Mouse (Mus musculus): ENCODE results near the gene Cacna1b.
A peak's percentile ranks its signal among the peaks of the same experiment; 100 is the strongest.

The Cacna1b gene

DNA sequence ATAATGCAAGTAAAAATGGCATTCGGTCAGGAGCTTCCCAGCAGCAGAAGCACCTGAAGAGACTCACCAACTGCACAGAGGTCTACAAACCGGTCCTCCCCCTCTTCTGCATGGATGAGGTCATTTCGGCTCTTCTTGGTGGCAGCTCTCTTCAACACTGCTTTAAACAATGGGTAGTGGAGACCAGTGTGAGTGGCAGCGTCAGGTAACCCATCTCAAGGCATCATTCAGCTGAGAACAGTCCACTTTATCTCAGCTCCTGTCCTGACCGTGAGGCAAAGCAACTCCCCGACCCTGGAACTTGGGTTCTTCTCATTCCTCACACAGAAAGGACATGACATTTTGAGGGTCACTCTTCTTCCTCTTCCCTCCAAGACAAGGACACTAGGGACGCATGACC lies 45.0 kb downstream of the Cacna1b start:
- DNase-seq, result no peak

DNA sequence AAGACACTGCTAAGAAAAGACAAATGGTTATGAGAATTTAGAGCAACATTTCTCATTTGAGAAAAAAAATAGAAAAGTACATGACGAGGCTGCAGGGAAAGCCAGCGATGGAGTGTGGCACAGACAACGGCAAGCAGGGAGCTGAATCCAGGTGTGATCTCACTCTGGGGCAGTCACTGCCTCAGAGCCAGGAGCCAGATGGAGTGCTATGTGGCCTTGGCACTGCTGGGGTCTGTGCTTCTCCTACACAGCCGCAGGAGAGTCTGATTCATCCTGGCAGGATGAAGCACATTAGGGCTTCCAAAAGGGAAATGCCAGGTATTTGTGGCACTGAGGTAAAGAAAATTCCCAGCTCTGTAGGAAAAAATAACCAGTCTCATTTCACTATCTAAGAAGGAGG lies 45.5 kb downstream of the Cacna1b start:
- DNase-seq, result peak; percentile 41

DNA sequence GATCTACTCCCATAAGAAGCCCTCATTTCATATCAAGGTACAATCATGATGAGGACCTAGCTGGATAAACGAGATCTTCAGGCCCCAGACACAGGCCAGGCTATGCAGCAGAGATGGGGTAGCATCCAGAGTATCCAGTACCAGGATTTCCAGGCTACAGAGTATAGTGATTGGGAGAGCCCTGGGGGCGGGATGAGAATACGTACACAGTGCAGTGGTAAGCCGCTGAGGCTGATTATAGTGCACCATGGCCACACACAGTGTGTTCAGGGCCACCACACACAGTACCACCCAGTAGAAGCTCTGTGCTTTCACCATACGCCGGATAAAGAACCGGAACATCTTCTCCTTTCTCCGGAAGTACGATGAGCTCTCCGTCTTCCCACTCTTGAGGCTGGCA lies 57.0 kb downstream of the Cacna1b start:
- no peak for DNase-seq

DNA sequence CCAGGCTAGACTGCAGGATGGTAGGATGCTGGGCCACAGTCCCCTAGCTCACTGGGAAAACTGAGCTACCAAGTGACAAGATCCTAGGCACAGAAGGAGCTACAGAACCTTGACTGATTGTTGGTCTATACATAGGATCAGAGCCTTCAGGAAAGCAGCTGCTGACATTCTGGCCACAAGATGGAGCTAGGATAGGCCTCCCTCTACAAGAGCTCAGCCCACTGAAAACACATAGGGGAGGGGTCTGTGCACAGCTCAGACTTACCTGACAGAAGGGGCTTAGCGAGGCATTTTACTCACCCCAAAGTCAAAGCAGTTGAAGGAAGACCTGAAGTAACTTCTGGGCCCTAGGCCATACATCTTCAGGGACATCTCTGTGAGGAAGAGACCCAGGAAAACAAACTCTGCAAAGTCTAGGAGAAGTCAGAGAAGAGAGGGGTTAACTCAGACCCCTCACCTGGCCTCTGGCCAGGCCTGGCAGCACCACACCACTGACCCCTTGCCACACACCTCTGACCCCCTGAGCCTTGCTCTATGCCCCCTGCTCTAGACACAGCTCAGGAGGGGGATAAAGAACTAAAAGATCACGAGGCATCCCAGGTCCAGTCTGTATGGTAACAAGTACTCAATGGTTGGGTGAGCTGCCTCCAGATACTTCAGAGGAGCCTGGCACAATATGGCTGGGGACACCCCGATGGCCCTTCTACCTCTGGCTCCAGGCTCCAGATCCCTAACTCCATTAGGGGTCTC lies 60.6 kb downstream of the Cacna1b start:
- no peak for DNase-seq

DNA sequence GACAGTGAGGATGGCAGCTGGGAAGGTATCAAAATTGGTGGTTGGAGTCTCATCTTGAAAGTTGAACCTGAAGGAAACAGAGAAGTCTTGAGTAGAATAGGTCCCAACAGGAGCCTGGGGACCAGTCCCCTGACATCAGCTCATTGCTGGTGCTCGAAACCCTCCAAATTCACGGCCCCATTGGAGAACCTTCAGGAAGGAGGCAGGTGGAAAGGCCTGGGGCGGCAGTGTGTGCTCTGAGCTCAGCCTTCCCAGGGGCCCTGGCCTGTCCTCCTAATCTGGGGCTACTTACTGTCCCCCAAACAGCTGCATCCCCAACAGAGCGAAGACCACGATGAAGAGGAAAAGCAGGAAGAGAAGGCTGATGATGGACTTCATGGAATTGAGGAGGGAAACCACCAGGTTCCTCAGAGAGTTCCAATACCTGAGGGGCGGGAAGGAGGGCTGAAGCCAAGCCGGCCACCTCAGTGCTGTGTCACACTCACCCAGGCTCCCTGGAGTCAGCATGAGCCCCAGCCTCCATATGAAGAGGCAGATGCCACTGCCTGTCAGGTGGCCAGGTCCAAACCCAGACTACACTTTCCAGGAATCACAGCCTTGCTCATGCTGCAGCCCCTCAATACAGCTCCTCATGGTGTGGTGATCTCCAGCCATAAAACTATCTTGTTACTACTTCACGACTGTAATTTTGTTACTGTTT lies 65.5 kb downstream of the Cacna1b start:
- no peak for DNase-seq

DNA sequence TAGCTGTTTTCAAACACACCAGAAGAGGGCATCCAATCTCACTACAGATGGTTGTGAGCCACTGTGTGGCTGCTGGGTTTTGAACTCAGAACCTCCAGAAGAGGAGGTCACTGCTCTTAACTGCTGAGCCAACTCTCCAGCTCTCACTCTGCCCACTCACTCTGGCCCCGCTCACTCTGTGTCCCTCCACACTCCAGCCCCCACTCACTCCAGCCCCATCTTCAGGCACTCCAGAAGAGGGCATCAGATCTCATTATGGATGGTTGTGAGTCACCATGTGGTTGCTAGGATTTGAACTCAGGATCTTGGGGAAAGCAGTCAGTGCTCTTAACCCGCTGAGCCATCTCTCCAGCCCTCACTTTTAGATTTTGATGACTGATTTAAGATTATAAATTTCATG lies 70.6 kb downstream of the Cacna1b start:
- DNase-seq, result no peak

DNA sequence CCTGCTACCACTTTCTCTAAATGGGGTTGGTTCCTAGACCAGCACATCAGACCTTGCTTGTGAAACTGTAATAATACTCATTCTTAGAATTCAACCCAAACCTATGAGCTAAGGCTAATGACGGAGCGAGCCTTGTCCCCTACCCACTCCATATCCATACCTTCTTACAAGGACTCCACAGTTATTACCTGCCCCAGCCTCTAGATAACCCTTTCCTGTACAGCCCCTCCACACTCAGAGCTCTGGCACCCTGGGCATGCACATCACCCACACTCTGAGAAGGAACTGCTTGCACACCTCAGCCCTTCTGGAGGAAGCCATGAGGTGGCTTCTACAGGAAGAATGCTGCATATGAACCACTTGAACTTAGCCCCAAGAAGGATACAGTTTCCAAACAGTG lies 72.6 kb downstream of the Cacna1b start:
- DNase-seq, result no peak

DNA sequence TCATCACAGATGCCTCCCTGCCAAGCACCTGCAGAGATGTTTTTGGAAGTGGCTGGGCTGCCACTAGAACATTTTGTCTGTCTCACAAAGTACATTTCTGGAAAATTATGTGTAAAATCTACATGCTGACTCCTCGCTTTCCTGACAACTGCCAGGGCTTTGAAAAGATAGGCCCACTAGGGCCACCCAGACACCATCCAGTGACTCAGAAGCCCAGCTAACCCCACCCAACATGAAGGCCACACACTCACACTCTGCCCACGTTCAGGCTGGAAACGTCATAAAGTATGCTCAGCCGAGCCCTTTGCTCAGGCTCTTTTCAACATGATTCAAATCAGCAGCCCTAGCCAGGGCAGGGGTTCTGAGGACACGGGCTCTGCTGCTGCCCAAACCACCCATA lies 77.6 kb downstream of the Cacna1b start:
- no peak for DNase-seq

DNA sequence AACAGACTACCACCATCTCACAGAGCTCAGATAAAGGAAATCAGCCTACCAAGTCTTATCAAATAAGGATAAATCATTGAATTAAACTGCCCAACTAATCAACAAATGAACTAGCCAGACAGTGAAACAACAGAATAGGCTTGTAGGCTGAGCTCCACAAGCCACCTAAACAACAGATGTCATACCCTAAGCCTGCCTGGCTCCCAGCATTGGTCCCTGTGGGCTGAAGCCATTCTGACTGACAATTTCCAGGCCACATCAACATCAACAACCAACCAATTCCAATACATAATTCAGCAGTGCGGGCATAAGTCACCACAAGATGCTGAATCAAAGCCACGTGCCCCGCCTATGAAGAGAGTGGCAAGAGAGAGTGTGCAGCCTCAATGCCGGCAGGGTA lies 78.2 kb downstream of the Cacna1b start:
- DNase-seq, result no peak

DNA sequence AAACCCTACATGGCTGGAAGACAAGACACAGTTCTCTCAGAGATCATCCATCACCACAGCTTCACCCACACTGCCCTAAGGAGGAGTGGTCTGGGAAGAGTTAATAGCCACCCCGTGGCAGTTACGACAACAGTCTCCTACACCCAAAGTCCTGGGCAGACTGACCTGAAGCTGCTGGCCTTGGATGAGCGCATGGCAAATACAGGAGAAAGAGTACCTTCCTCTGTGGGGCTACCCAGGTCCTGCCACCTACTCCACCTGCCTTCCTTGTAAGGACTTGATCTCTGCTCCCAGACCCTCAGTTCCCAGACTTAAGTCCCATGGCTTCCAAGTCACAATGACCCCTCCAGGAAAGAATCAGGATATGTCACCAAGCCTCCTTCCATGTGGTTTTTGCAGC lies 79.7 kb downstream of the Cacna1b start:
- DNase-seq, result no peak

DNA sequence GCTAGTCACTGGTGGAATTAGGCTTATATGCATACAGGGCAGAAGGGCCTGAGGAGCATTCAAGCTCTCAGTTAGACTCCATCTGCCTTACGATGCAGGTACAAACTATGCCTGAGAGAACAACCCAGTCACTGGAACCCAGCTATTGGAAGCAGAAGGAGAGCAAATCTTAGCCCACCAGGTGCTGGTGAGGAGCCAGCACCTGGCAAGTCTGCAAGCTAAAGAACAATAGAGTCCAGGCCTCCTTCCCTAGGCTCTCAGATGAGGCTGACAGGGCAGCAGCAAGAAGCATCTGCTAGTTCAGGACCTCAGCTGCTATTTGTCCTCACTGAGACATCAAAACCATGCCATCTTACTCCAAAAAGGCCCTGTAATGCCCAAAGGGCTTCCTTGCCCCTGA lies 82.2 kb downstream of the Cacna1b start:
- peak; percentile 41 for DNase-seq

DNA sequence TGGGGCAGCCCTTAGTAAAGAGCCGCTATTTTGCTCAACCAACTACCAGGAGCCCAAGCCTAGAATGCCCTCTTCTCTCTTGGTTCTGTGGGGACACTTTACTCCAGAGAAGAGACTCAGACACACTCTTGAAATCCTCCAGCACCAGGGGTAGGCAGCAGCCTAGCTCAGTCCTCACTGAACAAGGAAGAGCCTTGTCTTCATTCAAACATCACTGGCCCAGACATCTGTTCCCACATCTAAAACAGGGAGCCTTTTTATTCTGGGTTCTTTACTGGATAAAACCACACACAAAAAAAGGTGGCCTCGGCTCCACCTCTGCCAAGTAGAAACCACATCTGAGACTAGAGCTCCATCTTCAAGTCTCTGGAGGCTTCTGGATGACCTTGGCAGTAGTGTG lies 82.8 kb downstream of the Cacna1b start:
- no peak for DNase-seq

DNA sequence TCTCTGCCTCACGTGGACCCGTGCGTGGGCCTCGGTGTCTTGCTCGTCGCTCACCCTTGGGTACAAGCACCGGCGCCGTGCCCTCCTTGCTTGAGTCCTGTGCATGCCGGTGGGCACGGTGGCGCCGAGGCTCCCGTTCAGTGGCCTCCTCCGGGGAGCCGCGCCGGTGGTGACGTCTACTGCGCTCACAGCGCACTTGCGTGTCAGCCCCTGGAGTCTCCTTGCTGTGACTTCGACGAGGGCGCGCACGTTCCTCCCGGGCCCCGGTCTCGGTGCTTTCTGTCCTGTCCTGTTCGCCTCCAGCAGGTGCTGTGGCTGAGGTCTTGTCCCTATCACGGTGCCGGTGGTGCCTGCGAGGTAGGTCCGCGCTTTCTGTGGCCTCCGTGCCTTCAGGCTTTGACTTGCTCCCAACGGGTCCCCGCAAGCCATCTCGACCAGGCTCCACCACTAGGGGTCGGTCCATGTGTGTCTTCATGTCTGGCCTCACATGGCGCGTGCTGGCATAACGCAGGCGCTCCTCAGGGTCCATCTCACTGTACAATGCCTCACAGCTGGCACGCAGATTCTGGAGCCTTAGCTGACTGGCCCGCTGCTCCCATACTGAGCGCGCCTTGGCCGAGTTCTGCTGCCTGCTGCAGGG lies 83.8 kb downstream of the Cacna1b start:
- DNase-seq, result no peak

DNA sequence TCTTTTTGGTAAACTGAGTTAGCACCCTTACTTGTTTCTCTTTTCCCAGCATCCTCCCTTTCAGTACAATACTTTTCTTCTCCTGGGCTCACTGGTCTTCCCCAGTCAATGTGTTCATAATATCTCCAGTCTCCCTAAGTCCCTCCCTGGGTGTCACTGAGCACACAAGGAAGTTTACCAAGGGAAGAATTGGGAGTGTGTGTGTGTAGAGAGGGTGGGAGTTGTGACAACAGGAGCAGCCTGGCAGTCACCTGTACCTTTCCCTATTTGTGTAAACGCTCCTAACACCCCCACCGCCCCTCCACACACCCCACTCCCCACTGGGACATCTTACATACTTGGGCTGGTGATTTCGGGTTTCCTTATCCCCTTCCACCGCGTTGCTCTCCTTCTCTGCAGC lies 84.4 kb downstream of the Cacna1b start:
- no peak for DNase-seq

DNA sequence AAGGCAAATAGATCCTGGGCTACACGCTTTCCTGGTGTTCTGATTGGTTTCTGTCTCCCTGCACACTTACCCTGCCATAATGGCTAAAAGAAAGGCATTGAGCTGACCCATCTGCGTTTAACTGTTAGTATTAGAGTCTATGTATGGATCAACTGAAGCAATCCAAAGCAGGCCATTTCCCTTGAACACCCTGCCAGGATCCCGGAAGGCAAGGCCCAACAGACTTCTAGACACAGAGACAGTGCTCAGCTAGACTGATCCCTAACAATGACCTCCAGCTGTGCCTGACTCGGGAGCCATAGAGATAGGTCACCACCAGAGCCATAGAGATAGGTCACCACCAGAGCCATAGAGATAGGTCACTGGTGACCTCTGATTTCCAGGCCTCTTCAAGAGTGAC lies 84.8 kb downstream of the Cacna1b start:
- no peak for DNase-seq

DNA sequence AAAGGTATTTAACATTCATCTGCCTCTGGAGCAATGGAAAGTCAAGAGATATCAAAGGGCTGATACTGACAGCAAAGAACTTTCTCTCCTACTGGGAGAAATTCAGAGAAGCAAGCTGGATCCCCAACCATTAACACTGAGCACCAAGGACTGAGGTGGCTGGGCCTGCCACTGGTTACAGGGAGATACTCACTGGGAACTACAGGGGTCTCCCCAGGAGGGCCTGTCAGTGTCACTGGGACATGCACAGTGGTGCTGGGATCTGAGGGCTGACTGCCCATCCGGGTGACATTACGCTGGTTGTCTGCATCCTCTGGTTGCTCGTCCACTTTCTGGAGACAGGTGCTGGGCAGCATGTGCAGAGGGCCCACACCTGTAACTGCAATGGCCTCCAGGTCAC lies 85.3 kb downstream of the Cacna1b start:
- DNase-seq, result no peak

DNA sequence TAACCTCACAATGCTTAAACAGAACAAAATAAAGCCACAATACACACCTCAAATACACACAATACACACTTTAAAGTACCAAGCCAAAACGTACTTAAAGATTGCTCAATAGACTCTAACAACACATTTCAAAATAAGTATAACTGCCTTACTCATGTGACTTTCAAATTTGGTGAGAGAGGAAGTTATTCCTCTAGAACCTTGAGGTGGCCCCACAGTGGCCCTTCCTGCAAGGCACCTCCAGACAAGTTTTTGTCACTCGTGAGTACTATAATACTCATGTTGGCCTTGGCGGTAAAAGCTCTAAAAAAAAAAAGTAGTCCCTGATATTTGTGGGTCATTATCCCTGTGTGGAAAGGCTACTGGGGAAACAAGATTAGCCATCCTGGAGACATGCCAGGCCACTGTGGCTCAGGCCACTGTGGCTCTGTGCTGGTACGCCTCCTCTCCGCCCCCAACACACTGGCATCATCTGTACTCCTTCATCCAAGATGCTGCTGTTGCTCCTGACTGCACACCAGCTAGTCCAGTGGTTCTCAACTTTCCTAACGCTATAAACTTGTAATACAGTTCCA lies 88.4 kb downstream of the Cacna1b start:
- DNase-seq, result no peak

DNA sequence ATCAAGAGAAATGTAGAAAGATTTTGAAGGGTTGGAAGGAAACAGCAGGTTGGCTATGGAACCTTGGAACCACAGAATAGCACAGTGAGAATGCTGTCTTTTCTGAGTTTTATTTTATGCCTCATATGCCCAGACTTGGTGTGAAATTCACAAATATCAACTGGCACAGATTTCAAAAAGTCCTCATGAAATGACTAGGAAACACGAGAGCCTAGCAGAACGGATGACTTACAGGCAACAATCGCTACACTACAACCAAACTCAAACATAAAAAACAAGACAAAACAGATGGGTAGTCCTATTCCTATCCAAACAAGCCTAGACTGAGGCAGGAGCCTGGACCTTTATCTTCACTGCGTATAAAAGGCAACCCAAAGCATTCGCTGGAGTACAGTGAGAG lies 94.4 kb downstream of the Cacna1b start:
- no peak for DNase-seq

DNA sequence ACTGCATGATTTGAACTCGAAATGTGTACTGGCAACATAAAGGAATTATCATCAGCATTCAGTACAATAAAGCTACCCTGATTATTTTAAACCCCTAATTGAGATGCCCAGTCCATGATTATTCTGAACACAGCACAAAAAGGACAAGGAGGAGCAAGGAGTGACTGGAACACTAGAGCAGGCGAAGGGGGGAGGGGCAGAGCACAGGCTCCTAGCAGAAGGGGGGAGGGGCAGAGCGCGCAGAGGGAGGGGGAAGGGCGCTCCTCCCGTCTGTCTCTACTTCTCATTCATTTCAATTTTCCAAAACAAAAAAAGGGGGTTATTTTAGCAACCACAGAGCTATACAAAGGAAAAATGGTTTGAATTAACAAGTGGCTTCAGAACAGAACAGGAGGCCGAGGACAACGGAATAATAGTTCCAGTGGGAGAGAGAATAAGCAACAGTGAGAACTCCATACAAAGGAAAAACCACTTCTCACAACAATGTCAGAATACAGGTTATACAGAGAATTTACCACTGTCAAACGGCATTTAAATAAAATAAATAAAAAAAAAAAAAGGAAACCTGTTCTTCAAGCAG lies 98.2 kb downstream of the Cacna1b start:
- DNase-seq, result no peak

DNA sequence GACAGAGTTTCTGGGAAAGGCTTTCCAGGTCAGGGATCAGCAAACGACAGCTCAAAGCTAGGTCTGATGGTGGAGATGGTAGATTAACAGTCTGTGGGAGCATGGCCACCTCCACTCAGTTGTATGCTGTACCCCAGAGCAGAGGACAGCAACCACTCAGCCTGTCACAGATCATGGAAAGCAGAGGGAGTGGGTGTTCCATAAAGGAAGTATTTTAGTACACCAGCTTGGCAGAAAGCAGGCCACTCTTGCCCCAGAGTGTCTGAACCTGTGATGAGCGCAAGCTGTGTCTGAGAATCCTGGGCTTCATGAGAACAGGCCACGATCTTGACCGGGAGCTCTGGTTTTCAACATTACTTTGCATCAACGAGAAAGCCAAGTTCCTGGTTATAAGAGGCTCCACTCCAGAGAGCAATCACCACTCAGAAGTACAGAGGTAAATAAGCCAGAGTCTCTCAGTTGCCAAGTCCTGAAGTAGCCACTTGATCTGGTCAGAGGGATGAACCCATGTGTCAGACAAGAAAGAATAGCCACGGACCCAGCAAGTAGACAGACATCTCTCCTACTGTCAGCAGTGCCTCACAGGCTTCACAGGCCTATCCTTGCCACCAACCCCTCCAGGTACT lies 103.7 kb downstream of the Cacna1b start:
- DNase-seq, result no peak

DNA sequence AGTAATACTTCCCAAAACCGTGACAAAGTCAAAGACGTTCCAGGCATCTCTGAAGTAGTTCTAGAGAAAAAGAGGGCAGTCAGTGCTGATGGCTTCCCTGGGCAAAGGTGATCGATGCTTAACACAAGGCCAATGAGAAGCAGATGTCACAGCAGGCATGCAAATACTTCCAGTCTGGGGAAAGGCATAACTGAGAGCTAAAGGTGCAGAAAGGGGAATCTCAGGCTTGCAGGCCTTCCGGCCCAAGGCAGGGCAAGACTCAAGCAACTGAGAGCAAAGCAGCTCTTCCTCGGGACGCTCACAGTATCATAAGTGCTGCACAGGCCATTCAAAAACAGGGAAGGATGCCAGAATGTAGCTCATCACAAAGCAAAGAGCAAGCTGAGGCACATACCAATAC lies 114.4 kb downstream of the Cacna1b start:
- DNase-seq, result no peak

DNA sequence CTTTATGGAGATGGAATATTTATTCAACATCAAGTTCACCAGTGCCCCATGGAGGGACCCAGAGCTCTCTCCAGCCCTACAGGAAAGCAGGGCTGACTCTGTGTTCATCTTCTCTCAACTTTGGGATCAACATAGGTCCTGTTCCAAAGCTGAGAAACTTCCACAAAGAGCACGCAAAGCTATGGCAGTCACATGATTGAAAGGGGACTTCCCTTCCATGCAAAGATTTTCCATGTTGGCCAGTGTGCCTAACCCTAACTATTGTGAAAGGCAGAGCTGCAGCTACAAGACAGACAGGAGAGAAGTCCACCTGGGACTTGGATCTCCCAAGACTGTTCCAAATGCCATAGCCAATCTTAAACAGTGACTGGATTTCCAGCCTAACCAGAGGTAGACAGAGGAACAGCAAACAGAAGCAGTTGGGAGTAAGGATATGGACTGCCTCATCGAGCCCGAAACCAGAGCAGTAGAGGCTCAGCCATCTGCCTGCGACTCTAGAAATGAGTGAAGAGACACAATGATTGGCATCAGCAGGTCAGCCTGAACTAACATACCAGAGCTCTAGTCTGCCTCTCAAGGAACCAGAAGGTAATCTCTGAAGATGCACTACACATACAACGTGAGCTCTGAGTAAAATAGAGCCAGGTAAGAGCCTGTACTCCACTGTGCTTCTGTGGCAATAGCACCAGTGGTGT lies 116.4 kb downstream of the Cacna1b start:
- DNase-seq, result no peak

DNA sequence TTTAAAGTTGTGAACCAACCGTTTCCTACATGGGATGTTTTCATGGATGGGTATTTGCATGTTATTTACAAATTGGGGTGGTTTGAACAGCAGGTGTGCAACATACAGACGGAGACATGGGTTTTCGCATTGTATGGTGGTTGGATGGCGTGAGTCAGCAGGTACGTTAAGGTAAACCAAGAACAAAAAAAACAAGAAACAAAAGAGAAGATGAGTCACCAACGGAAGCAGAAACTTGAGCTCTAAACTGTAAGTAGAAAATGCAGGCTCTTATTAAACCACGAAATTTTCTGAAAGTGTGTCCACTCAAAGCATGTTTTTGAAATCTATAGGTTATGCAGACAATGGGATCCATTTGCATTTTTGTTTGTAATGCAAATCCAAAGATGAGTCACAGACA lies 120.1 kb downstream of the Cacna1b start:
- no peak for DNase-seq

All from cerebellum, adult 11 months (tissue).